Mouse (Mus musculus) urinary bladder, postnatal 36 days (tissue): ENCODE measurements around the gene Pml.

ENCODE experiments used
- DNase-seq, 2 experiments: peaks; one replicate each; pipeline ENCODE4 v3.0.0; 2022; ENCODE audit warnings: low spot score in 2 of 2, mixed read lengths in 1 of 2

The Pml gene

GRCm38 (mm10) chr9:58241780-58242485 is 7.7 kb downstream of the Pml start:
- peak; percentile 24 to 48 for DNase-seq

GRCm38 (mm10) chr9:58234502-58235015 is 15.0 kb downstream of the Pml start:
- no peak for DNase-seq

GRCm38 (mm10) chr9:58232374-58232773 is 17.2 kb downstream of the Pml start:
- no peak for DNase-seq

GRCm38 (mm10) chr9:58231746-58232145 is 17.8 kb downstream of the Pml start:
- DNase-seq: no peak

- DNase-seq: no peak
These were observed 20.7 kb downstream of the Pml start for GRCm38 (mm10) chr9:58228777-58229466.

- DNase-seq: peak; percentile 46 to 48
These were observed 23.4 kb downstream of the Pml start for GRCm38 (mm10) chr9:58225915-58226913.

- DNase-seq: no peak
These were observed 25.2 kb downstream of the Pml start for GRCm38 (mm10) chr9:58224356-58224755.

GRCm38 (mm10) chr9:58220218-58220903 is 29.2 kb downstream of the Pml start:
- DNase-seq: no peak

GRCm38 (mm10) chr9:58218539-58218938 is 31.0 kb downstream of the Pml start:
- DNase-seq: no peak

GRCm38 (mm10) chr9:58216402-58216801 is 33.2 kb downstream of the Pml start:
- no peak for DNase-seq

- no peak for DNase-seq
These were observed 34.9 kb downstream of the Pml start for GRCm38 (mm10) chr9:58214519-58215180.

GRCm38 (mm10) chr9:58213865-58214264 is 35.7 kb downstream of the Pml start:
- DNase-seq: no peak

GRCm38 (mm10) chr9:58213377-58213776 is 36.2 kb downstream of the Pml start:
- DNase-seq: no peak

GRCm38 (mm10) chr9:58210304-58210627 is 39.3 kb downstream of the Pml start:
- DNase-seq: no peak

- DNase-seq: no peak
These were observed 39.9 kb downstream of the Pml start for GRCm38 (mm10) chr9:58209462-58210303.

- no peak for DNase-seq
These were observed 43.6 kb downstream of the Pml start for GRCm38 (mm10) chr9:58206013-58206412.

- DNase-seq: peak; percentile 90 to 92
These were observed 45.1 kb downstream of the Pml start for GRCm38 (mm10) chr9:58204448-58205000.

- DNase-seq: peak; percentile 45 to 68
These were observed 45.8 kb downstream of the Pml start, which contains the start of the genes Islr and Islr2 for GRCm38 (mm10) chr9:58203516-58204447. Islr (minus strand) TSS chr9:58204306. Islr2 (minus strand) TSS chr9:58204319.
